Mouse (Mus musculus) central nervous system, embryonic 18 days (tissue): ENCODE data around the gene Mettl8. TPM values are rescaled to one million over a fixed set of nuclear protein-coding genes. Genes with fewer than 3 reads are reported as not detected.

Experiments used
- polyA plus RNA-seq: library from polyadenylated mRNA; depleted of rRNA; stranded (reverse); fragments of >200 nt; gene quantifications from 2 replicates; pipeline ENCODE4 v1.2.3, GENCODE M21; 2012; rRNA removed

The Mettl8 gene
- polyA plus RNA-seq: 9.3 and 10.4 TPM in 2 replicates

GRCm38 (mm10) chr2:71055300-71056114 is at the start of gene Mettl8, which contains the start of gene Dcaf17:
Gene Mettl8 (minus strand): TSS chr2:71055583.
Gene Dcaf17 (plus strand): TSS chr2:71055328.

Other genes starting within 250 kb of the Mettl8 start
- gene Tlk1, start 229.9 kb downstream of the Mettl8 start, polyA plus RNA-seq: 26.3 and 28.5 TPM in 2 replicates
- gene Dcaf17, start 255 bp downstream of the Mettl8 start, polyA plus RNA-seq: 10.3 and 12.4 TPM in 2 replicates
- 6.7 and 8.0 TPM in 2 replicates for gene Cybrd1, start 62.3 kb upstream of the Mettl8 start, polyA plus RNA-seq
- gene Dync1i2, start 156.1 kb upstream of the Mettl8 start, polyA plus RNA-seq: 286 and 296 TPM in 2 replicates